Mouse (Mus musculus) v-Abl transformed pro-B cells (cell line): ENCODE results near the gene Fkbp14.

Source experiments
- in situ Hi-C, 2 experiments: fragments of 400-800 bp; cut with MboI; formaldehyde crosslinking; loops; one replicate each; pipeline ENCODE4 v1.15.1; 2025; ENCODE audit not compliant: unreplicated experiment in 2 of 2

Gene Fkbp14

DNA sequence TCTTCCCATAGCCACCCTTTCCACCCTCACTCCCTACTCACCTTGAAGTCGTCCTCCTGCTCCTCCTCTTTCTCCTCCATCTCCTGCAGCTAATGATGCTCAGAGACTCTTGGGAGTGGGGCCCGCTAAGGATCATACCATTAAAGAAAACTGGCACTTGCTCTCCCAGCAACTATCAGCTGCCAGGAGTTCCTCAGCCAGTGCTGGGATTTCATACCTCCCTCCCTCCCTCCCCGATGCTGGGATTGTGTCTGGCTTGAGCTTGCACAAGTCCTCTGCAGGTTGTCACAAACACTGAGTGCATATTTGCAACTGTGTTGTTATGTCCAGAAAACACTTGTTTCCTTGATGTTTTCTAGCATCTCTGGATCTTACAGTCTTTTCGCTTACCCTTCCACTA is at the start of gene Fkbp14:
Gene Fkbp14, minus strand, starts transcription at position 101 of the 400 bp plus-strand sequence.
- in situ Hi-C loops: loop anchor here (5.0 to 10.0 kb wide), 3 partner anchors 80 to 208 kb away; partner anchors contain the start of gene Mturn (in 1 of the 2)

DNA sequence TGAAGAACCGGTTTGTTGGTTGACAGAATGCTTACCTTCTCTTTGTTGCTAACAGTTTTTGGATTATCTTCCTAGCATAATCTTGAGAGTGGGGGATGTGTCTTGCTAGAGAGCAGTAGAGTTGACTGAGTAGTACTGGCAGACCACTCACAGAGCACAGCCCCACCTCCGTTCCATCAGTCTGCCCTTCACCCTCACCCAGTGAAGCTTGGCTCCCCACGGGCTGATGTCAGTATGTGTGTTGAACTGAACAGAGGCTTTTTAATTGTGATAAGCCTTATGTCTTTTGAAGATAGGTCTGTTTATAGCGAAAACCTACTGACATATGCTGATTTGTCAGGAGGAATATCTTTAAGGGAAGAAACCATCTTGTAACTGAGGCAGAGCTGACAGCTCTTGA is 46.1 kb upstream of the Fkbp14 start:
- in situ Hi-C loops: no loop called here

DNA sequence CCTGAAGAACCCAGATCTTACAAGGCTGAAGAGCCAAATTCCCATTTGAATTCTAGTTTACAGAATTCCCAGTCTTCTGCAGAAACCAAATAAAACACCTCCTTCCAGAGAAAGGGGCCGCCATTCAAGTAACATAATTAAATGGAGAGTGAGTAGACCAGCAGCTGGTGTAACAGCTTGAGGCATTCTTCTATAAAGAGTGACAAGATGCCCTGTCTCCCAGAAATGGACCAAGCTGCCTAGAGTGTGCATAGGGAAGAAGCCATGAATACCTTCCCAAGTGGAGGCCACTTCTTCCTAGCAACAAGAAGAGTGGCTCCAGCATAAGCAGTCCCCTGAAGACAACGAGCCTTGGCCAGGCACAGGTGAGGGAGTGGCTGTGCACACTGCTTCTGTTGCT is 44.8 kb upstream of the Fkbp14 start:
- in situ Hi-C loops: no loop called here

DNA sequence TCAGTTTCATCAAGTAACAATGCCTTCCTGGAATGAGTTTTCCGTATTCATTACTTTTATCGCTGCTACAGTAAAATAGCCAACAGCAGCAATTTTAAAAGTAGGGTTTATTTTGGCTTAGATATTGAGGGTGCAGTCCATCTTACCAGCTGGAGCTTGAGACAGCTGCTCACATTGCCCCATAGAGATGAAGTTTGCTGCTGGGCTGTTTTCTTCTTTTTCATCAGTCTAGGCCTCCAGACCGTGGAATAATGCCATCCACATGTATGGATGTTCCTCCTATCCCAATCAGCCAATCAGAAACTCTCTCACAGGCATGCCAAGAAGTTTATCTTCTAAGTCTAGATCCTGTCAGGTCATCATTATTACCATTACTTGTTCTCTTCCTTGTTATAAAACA is 42.8 kb upstream of the Fkbp14 start:
- in situ Hi-C loops: no loop called here

DNA sequence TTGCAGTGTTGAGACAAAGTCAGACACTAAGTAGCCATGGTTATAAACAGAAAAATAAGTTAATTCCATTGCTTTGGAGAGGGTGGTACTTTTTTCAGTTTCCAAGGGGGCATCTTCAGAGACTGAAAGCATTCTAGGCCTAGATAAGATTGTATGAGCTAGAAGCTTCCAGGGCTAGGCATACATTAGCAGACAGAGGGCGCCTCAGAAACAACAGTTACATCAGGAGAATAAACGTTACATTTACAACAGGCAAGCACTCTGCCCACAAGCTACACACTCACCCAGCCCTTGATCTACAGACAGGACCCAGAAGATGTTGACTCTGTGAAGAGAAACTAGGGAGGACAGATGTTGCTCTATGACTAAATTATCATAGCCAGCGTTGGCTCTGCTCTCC is 34.4 kb upstream of the Fkbp14 start:
- in situ Hi-C loops: no loop called here

DNA sequence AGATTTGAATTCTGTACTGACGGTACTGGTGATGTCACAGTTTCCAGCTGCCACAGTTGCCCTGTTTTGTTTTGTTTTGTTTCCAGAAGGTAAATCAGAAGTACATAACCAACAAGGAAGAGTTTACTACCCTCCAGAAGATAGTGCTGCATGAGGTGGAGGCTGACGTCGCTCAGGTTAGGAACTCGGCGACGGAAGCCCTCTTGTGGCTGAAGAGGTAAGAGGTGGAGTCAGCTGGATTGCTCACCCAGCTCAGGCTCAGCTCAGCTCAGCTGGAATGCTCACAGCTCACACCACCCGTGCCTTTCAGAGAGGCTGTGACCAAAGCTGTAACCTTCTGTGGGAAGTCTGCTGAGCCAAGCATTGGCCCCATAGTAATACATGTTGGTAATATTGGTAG is 32.6 kb upstream of the Fkbp14 start:
- in situ Hi-C loops: no loop called here

DNA sequence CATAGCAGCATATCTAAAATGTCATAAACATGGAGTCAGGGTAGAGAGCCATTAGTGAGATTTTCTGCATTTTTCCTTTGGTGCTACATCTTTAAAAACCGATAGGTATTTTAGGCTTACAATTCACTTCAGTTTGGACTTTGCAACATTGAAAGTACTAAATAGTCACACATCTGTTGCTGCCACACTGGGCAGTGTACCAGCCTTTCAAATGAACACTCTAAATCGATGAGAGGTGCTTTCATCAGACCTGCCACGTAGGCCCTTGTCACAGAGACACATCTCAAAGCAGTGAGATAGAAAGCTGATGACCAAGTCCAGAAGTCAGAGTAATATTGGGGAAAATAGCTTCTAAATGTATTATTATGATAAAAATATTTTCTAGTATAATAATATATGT is 31.3 kb upstream of the Fkbp14 start:
- in situ Hi-C loops: no loop called here

DNA sequence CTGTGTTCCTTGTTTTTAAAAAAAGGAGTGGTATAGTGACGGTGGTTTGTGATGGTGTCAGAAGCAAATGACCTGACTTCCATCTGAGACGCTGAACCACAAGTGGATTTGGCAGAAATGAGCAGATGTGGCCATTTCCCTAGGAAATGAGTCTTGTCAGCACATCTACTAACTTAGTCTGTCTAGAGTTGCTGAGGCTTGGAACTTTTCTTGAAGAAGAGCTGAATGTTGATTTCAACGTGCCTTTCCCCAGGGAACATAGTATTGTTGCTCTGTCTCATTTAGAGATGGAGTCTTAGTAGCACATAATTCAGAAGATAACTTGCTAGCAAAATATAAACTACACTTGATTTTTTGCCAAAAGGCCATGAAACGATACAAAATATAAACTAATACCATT is 23.2 kb upstream of the Fkbp14 start:
- in situ Hi-C loops: no loop called here

DNA sequence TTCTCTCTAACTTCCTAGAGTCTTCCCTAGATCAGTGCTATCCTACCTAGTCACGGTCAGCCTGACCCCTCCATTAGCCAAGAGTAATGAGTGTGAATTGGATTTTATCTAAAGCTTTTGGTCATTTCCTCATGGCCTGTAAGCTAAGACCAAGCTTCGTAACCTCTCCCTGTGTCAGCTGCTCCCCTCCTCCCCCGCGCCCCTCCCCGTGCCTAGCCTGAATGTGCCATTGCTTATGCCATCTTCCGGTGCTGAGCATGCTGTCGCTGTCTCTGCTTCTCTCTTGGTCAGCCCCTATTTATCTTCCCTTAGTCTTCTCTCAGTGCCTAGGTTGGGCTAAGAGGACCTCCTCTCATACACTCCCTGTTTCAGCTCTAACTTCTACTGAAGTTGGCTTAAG is 22.4 kb upstream of the Fkbp14 start:
- in situ Hi-C loops: no loop called here

DNA sequence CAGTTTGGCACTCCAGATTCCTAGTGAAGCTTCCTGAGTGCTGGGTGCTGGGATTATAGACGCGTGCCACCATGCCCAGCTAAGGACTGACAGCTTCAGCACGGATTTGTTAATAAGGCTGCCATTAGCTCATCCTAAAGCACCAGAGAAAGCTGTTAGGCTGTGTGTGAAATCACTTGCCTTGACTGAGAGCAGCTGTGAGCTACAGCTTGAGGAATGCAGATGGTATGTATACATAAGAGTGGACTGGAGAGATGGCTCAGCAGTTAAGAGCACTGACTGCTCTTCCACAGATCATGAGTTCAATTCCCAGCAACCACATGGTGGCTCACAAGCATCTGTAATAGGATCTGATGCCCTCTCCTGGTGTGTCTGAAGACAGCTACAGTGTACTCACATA is 20.3 kb upstream of the Fkbp14 start:
- in situ Hi-C loops: no loop called here

DNA sequence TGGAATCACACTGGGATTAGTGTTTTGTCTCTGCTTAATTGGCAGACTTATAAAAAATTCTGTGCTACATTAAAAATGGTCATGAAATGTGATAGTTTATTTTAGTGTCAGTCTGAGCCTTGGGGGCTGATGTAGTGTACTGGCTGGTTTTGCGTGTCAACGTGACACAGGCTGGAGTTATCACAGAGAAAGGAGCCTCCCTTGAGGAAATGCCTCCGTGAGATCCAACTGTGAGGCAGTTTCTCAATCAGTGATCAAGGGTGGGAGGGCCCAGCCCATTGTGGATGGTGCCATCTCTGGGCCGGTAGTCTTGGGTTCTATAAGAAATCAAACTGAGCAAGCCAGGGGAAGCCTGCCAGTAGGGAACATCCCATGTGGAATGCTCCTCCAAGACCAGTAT is 9.1 kb upstream of the Fkbp14 start:
- in situ Hi-C loops: no loop called here

DNA sequence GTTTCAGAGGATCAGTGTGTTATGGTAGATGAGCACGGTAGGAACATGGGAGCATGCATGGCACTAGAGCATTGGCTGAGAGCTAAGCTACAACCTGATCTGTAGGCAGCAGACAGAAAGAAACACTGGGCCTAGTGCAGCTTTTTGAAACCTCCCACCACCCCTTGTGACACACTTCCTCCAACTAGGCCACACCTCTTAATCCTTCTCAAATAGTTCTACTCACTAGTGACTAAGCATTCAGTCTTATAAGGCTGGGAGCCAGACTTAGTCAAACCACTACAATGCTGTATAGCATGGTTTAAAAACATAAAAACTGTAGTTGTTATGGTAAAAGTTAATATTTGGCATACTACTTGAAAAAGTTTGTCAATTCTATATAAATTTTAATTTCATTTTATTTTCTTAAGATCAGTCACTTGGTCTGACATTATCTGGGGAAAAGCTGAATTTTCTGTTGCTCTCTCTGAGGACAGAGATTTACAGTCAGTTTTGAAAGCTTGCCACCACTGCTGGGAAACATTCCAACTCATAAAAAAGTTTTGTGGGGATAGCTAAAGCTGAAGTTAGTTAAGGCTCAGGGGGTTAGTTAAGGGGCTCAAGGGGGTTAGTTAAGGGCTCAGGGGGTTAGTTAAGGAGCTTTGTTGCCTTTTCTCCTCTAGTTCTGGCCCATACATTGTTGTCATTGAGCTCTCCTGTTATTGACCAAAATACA is 7.0 kb upstream of the Fkbp14 start:
- in situ Hi-C loops: loop anchor here in 1 of 2 experiments (5.0 kb wide), 1 partner anchor 318 kb away; no protein-coding TSS in a partner anchor

DNA sequence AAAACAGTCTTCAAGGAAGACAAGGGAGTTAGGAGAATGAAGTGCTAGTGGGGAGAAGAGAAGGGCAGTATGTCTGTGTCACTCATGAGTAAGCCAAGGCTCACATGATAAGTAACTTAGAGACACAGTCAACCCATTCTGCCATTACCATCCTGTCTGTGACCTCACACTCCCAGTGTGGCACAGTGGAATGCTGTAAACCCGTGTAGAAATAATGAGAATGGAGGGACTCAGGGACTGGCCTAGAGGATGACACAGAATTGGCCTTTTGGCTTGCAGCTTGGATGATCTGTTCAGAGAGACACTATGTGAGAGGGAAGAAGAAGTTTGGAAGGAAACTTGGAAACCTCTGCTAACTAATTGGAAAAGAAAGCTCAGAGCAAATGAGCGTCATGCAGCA is 5.8 kb upstream of the Fkbp14 start:
- in situ Hi-C loops: loop anchor here in 1 of 2 experiments (5.0 kb wide), 1 partner anchor 319 kb away; no protein-coding TSS in a partner anchor

DNA sequence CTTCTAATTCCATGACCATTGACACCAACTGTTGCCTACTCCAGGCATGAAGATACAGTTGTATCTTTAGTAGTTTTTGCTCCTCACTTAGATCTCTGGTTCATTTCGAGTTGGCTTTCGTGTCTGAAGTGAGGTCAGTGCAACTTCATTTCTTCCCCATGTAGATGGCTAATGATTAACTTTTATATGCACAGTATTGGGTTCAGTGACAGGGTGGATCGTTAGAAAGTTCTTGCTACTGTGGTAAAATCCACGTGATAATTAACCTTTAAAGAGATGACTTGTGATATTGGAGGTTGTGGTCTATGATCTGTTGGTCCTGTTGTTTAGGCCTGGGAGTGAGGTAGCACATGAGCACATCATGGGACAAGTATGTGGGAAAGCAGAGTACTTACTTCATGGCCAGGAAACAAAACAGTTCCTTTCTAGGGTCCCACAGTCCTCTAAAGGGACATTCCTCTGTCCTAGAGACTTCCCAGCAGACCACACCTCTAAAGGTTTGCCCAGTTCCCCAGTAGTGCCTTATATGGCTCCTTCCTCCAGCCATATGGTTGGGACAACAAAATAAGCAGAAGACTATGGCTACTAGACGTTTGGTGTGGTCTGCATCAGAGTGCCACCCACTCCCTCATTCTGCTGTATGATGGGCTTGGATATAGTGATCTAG is 3.7 kb upstream of the Fkbp14 start:
- in situ Hi-C loops: loop anchor here in 1 of 2 experiments (5.0 kb wide), 1 partner anchor 321 kb away; no protein-coding TSS in a partner anchor

DNA sequence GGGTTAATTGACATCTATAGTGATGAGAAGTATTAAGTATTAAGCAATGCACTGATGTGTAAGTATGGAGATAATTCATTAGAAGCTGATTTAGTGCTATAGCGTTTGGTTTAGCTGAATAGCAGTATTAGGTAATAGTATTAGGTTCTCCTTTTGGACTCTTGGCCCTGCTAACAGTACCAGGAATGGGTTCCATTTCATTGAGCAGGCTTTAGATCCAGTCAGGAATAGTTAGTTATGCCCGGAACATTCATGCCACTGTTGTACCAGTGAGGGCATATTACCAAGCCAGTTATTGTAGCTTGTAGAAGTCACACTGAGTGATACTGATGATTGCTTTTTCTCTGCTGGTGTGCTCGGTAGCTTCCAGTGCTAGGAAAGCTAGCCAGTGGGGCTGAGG is 603 bp upstream of the Fkbp14 start:
- in situ Hi-C loops: loop anchor here (5.0 to 10.0 kb wide), 3 partner anchors 80 to 207 kb away; partner anchors contain the start of gene Mturn (in 1 of the 2)

DNA sequence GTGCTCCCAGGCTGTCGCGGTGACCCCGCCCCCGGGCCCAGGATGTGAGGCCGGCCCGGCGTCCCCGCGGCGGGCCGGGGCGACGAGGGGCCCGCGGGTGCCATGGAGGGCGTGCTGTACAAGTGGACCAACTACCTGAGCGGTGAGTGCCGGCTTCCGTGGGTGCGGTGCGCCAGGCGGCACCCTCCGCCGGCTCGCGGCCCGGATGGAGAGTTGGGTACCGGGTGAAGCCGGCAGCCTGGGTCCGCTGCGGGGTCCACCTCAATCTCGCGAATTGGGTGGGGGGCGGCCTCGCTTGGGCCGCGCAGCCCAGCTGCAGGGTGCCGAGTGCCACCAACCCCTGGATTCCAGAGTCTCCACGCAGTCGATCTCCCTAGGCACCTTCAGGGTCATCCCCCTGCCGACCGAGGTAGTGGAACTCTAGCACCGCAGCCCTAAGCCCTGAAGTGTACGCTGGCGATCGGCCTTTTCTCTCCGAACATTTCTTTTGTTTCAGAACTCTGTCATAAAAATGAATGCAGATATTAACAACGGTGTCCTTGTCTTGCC is 1.7 kb downstream of the Fkbp14 start:
- in situ Hi-C loops: loop anchor here (5.0 to 10.0 kb wide), 3 partner anchors 82 to 209 kb away; partner anchors contain the start of gene Mturn (in 1 of the 2)

DNA sequence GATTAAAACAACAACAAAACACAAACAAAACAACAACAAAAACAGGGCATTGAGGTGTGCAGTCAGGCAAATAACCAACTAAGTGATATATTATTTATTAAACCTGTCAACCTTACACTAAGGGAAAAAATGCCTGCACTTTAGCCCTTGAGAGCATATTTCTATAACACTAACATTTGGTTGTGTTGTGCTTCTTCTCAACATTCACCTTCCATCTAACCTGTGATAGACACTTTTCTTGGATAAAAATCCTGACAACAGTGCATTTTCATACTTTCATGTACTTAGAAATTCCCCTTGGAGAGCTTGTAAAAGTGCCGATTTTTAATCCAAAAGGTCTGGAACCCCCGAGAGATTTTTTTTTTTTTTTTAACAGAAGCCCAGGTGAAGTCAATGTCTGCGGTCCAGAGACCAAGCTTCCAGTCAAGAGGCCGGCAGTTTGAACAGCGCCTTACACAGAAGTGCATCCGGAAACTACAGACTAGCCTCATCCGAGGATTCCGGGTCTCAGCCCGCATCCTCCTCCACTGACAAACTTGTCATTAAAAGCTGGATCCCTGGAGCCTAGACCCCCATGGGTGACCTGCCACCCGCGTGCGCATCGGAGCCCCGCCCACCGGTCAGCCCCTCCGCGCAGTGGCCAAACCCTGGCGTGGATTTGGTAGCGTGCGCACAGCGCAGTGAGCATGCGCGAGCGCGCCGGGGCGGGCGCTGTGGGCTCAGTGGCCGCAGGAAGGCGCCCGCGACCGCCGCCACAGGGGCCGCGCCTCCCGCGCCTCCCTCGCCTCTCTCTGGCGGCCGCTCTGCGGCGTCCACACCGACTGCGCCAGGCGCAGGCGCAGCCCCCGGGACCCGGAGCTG is 2.4 kb downstream of the Fkbp14 start, which contains the start of gene Plekha8:
Gene Plekha8, plus strand, starts transcription at position 643 of the 861 bp plus-strand sequence.
- in situ Hi-C loops: loop anchor here (5.0 to 10.0 kb wide), 4 partner anchors 83 to 213 kb away; partner anchors contain the start of gene Mturn (in 1 of the 2)

DNA sequence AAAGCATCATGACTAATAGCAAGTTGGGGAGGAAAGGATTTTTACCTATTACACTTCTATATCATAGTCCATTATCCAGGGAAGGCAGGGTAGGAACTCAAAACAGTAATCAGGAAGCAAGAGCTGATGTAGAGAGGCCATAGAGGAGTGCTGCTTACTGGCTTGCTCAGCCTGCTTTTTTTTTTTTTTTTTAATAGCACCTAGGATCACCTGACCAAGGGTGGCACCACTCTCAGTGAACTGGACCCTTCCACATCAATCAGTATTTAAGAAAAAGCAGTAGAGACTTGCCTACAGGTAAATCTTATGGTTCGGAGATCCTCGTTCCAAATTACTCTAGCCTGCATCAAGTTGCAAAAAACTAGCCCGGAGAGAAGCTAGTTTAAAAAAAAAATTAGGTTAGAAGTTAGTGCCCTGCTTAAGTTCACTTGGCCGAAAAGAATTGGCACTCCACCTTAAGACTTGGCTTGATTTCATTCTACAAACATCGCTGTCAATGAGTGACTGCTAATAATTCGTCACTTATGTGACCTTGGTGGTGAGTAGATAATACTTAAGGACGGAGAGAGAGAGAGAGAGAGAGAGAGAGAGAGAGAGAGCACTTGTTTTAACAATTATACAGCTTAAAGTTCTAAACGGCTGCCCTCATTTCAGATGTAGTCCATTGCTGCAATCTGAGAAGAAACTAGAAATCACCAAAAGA is 3.2 kb downstream of the Fkbp14 start:
- in situ Hi-C loops: loop anchor here (5.0 to 10.0 kb wide), 2 partner anchors 211 to 213 kb away; no protein-coding TSS in a partner anchor

DNA sequence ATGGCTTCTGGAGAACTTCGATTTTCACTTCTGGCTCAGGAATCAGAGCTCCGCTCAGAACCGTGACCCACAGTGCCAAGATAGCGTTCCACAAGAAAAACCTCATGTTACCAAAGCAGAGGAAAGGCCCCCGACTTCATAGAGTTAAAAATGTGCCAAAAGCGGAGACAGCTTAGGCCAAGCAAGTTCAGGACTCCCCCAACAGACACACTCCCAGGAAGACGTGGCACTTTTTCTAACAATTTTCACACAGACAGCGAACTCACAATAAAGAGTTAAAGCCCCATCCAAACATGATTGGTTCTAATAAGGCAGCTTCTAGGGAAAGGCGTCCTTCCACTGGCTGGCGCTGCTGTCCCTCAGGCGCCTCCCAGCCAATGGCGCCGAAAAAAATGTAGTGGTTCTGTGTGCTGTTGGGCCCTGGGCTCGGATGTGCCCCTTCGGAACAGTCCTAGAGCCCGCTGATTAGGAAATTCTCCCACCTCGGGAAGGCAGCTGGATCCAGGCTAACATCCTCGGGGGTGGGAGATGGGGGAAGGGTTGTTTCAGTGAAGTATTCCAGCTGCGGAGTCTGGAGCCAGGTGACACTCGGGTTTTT is 4.1 kb downstream of the Fkbp14 start:
- in situ Hi-C loops: loop anchor here (5.0 to 10.0 kb wide), 2 partner anchors 212 to 214 kb away; no protein-coding TSS in a partner anchor
